Mouse (Mus musculus): ENCODE measurements at regions not wholly inside any gene's neighbourhood (a gene's known extent, or its start where the extent isn't known, plus 50 kb on each side); places are given as distances from the start of the nearest gene placed in this dataset.

DNA sequence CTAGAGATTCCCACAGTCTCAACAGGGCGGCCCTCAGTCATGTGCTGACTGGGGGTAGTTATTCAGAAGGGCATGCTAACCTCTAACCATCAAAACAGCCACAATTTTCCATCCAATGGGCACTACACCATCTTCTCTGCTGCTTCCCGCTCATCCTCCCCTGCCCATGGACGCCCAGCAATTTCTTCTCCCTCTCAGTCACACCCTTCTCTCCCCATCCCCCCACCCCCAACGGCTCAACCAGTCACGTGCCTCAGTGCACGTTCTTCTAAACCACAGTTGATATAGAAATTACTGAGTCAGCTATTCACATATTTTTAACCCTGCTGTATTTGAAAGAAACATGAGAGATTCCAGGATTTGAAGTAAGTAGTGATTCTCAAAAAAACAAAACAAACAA, 146.3 kb upstream of the Gpc5 start:
- TF ChIP-seq POLR2A (IDR thresholded peaks at IDR 0.05; ENCODE audit: low read depth, low read length) = no peak
- TF ChIP-seq CTCF (IDR thresholded peaks at IDR 0.05; ENCODE audit: extremely low read depth, insufficient read length, insufficient replicate concordance, low read depth, low read length) = no peak
